Mouse (Mus musculus): ENCODE measurements at regions not wholly inside any gene's neighbourhood (a gene's known extent, or its start where the extent isn't known, plus 50 kb on each side); places are given as distances from the start of the nearest gene placed in this dataset.

GRCm38 (mm10) chr16:86586044-86586443, 684.4 kb upstream of the Adamts5 start:
- no peak for TF ChIP-seq CTCF (IDR thresholded peaks at IDR 0.05; ENCODE audit: insufficient read depth, low read length)
- no peak for TF ChIP-seq POLR2A (IDR thresholded peaks at IDR 0.05; ENCODE audit: borderline replicate concordance, extremely low read depth, low read depth, low read length)

Data from lung, adult 2 months (tissue).